Mouse (Mus musculus): Measurements from ENCODE around the gene Dnajc5.
A peak's percentile ranks its signal among the peaks of the same experiment; 100 is the strongest.

The Dnajc5 gene

GRCm38 (mm10) chr2:181589011-181589731 is 68.9 kb downstream of the Dnajc5 start:
- no peak for DNase-seq (ENCODE audit: low spot score in 2 of 2)

- DNase-seq (ENCODE audit: low spot score in 2 of 2): no peak
These were observed 69.4 kb downstream of the Dnajc5 start for GRCm38 (mm10) chr2:181589732-181590105.

GRCm38 (mm10) chr2:181590471-181590870 is 70.2 kb downstream of the Dnajc5 start:
- DNase-seq (ENCODE audit: low spot score in 2 of 2): no peak

GRCm38 (mm10) chr2:181591528-181592085 is 71.3 kb downstream of the Dnajc5 start, which contains the start of gene Prpf6:
Prpf6 (plus strand) TSS chr2:181591868.
- DNase-seq (ENCODE audit: low spot score in 2 of 2): no peak

- DNase-seq (ENCODE audit: low spot score in 2 of 2): peak; percentile 66 to 71
These were observed 72.2 kb downstream of the Dnajc5 start, which contains the start of gene Zfp512b for GRCm38 (mm10) chr2:181592231-181593041. Zfp512b (minus strand) TSS chr2:181592803.

- peak in 1 of 2 experiments; percentile 43 for DNase-seq (ENCODE audit: low spot score in 2 of 2)
These were observed 72.7 kb downstream of the Dnajc5 start for GRCm38 (mm10) chr2:181593042-181593421.

GRCm38 (mm10) chr2:181593937-181594336 is 73.7 kb downstream of the Dnajc5 start:
- no peak for DNase-seq (ENCODE audit: low spot score in 2 of 2)

- DNase-seq (ENCODE audit: low spot score in 2 of 2): peak in 1 of 2 experiments; percentile 52
These were observed 74.8 kb downstream of the Dnajc5 start for GRCm38 (mm10) chr2:181594946-181595696.

GRCm38 (mm10) chr2:181596221-181596960 is 76.1 kb downstream of the Dnajc5 start:
- no peak for DNase-seq (ENCODE audit: low spot score in 2 of 2)

- no peak for DNase-seq (ENCODE audit: low spot score in 2 of 2)
These were observed 77.2 kb downstream of the Dnajc5 start for GRCm38 (mm10) chr2:181597378-181598061.

GRCm38 (mm10) chr2:181598454-181599351 is 78.4 kb downstream of the Dnajc5 start, which contains the start of gene Samd10:
Samd10 (minus strand) TSS chr2:181599212.
- DNase-seq (ENCODE audit: low spot score in 2 of 2): peak; percentile 59 to 73

- DNase-seq (ENCODE audit: low spot score in 2 of 2): peak; percentile 48 to 56
These were observed 80.0 kb downstream of the Dnajc5 start for GRCm38 (mm10) chr2:181600226-181600758.

GRCm38 (mm10) chr2:181600828-181601750 is 80.8 kb downstream of the Dnajc5 start:
- DNase-seq (ENCODE audit: low spot score in 2 of 2): peak; percentile 96 to 99

GRCm38 (mm10) chr2:181601751-181602145 is 81.5 kb downstream of the Dnajc5 start:
- no peak for DNase-seq (ENCODE audit: low spot score in 2 of 2)

- DNase-seq (ENCODE audit: low spot score in 2 of 2): no peak
These were observed 82.1 kb downstream of the Dnajc5 start for GRCm38 (mm10) chr2:181602367-181602766.
